Mouse (Mus musculus) ES-E14 (cell line): Measurements from ENCODE around the gene Plcb2.

Experiments used
- CHD2 ChIP-seq: IDR thresholded peaks from 2 replicates; pipeline ENCODE4 v1.6.1; 2014; ENCODE audit warnings: mild to moderate bottlenecking, low read depth, low read length, inconsistent platforms
- HCFC1 ChIP-seq: IDR thresholded peaks from 2 replicates; pipeline ENCODE4 v1.6.1; 2012; ENCODE audit warnings: low read length, inconsistent platforms, borderline replicate concordance; ENCODE audit not compliant: insufficient read depth
- MAFK ChIP-seq: IDR thresholded peaks from 2 replicates; pipeline ENCODE4 v1.6.1; 2014; ENCODE audit warnings: mild to moderate bottlenecking, low read depth, low read length, inconsistent platforms; ENCODE audit not compliant: insufficient read depth

DNA sequence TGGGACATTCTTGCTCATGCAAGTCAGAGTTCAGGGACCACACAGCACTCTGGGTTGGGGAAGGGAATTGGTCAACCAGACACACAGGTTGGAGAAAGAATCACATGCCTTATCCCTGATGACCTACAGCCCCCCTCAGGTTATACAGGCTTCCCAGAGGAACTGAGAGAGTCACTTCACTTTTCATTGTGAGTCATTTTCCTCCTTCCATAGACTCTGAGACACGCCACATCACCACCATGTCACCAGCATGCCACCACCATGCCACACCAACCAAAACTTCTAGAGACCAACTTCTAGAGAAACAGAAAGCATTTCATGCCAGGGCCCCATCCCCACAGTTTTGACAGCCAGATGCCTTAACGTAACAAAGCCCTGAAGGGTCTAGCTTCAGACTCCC, 1.4 kb downstream of the Plcb2 start:
- TF ChIP-seq HCFC1 (no peak), CHD2 (no peak), MAFK (no peak)
